Mouse (Mus musculus): ENCODE data around the gene Strn3. TPM values are rescaled to one million over a fixed set of nuclear protein-coding genes. Genes with fewer than 3 reads are reported as not detected.
"Not testable (repeated sequence)": the region's sequence is repeated elsewhere in the genome, so short reads cannot be mapped to it uniquely, and the experiment has no call there.

Strn3 gene
- total RNA-seq, 4 experiments from 2014 or later: 96.2 to 109 (median 103) TPM

GRCm38 (mm10) chr12:51620572-51620971 is 71.1 kb downstream of the Strn3 start:
- DNase-seq (ENCODE audit: low spot score): no peak

- DNase-seq (ENCODE audit: low spot score): no peak
Measured at GRCm38 (mm10) chr12:51612361-51612760, 79.3 kb downstream of the Strn3 start.

GRCm38 (mm10) chr12:51606138-51606537 is 85.6 kb downstream of the Strn3 start:
- no peak for DNase-seq (ENCODE audit: low spot score)

- DNase-seq (ENCODE audit: low spot score): no peak
Measured at GRCm38 (mm10) chr12:51603306-51603705, 88.4 kb downstream of the Strn3 start.

GRCm38 (mm10) chr12:51594030-51594470 is 97.6 kb downstream of the Strn3 start:
- no peak for DNase-seq (ENCODE audit: low spot score)

- DNase-seq (ENCODE audit: low spot score): no peak
Measured at GRCm38 (mm10) chr12:51593229-51594029, 98.3 kb downstream of the Strn3 start, which contains the start of gene Coch. Gene Coch, plus strand, starts transcription at chr12:51593341.

GRCm38 (mm10) chr12:51592888-51593228 is 98.8 kb downstream of the Strn3 start:
- no peak for DNase-seq (ENCODE audit: low spot score)

GRCm38 (mm10) chr12:51591921-51592320 is 99.8 kb downstream of the Strn3 start:
- no peak for DNase-seq (ENCODE audit: low spot score)

- DNase-seq (ENCODE audit: low spot score): no peak
Measured at GRCm38 (mm10) chr12:51589263-51589662, 102.4 kb downstream of the Strn3 start.

- not testable (repeated sequence) for DNase-seq (ENCODE audit: low spot score)
Measured at GRCm38 (mm10) chr12:51577816-51578215, 113.9 kb downstream of the Strn3 start.

GRCm38 (mm10) chr12:51572651-51573050 is 119.0 kb downstream of the Strn3 start:
- DNase-seq (ENCODE audit: low spot score): no peak

GRCm38 (mm10) chr12:51569944-51570343 is 121.8 kb downstream of the Strn3 start:
- no peak for DNase-seq (ENCODE audit: low spot score)

GRCm38 (mm10) chr12:51569472-51569871 is 122.2 kb downstream of the Strn3 start:
- DNase-seq (ENCODE audit: low spot score): no peak

GRCm38 (mm10) chr12:51567225-51567624 is 124.5 kb downstream of the Strn3 start:
- DNase-seq (ENCODE audit: low spot score): no peak

GRCm38 (mm10) chr12:51561416-51561815 is 130.3 kb downstream of the Strn3 start:
- DNase-seq (ENCODE audit: low spot score): no peak

Other genes starting within 250 kb of the Strn3 start
- gene Coch, start 98.6 kb downstream of the Strn3 start, total RNA-seq (2022): under 1 TPM; 0.16 to 0.94 (median 0.27) TPM
- gene Ap4s1, start 864 bp downstream of the Strn3 start, total RNA-seq (2022): 10 to 100 TPM; 53.3 to 65.5 (median 58.8) TPM
- 10 to 100 TPM; 77.7 to 80.2 (median 79.4) TPM for gene Hectd1, start 137.6 kb upstream of the Strn3 start, total RNA-seq (2022)